Mouse (Mus musculus): ENCODE data around the gene Izumo4. TPM values are rescaled to one million over a fixed set of nuclear protein-coding genes. Genes with fewer than 3 reads are reported as not detected.

Izumo4 gene
- polyA plus RNA-seq, 2 experiments = 15.9 to 66.1 TPM

DNA sequence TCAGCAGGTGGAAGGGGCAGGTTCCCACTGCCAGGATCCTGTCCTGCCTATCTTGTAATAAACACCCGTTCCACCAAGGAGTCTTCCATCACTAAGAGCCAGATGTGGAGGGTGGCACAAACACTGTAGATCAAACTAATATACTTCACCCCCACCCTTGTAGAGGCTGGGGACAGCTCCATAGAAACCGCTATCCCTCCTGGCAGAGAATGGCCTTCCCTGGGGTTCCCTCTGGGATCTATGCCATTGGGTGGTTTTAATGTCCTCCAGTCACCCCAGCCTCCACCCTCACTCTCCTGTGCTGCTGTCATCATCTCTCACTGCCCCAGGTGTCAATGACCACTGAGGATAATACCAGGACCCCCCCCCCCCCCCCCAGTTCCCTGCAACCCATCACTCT, 31.5 kb upstream of the Izumo4 start:
- no peak overlapping the region for H3K4me2 ChIP-seq (replicated peaks; ENCODE audit: low read depth, low read length, severe bottlenecking)
- peaks cover 83% of the 10 kb centered on the region for H3K36me3 ChIP-seq (ENCODE audit: control insufficient read depth, insufficient read depth, low read length)
- no peak overlapping the region for H3K27ac ChIP-seq (replicated peaks; ENCODE audit: low read depth, low read length)
- ATAC-seq (ENCODE audit: low FRiP score, low read depth) (no peak), DNase-seq (ENCODE audit: low spot score) (no peak)
- WGBS = 85% methylated on average over 2 of the region's 2 CpGs
- TF ChIP-seq POLR2A (IDR thresholded peaks at IDR 0.05; ENCODE audit: borderline replicate concordance, extremely low read depth, insufficient read depth, insufficient read length) = no peak
- H3K4me3 ChIP-seq (replicated peaks; ENCODE audit: low read length) = no peak overlapping the region
- H3K9ac ChIP-seq (ENCODE audit: low read depth, low read length, severe bottlenecking) = no peak overlapping the region
- H3K9me3 ChIP-seq (ENCODE audit: control insufficient read depth, low read length) = no peaks in the 10 kb centered on the region
- no peaks in the 10 kb centered on the region for H3K27me3 ChIP-seq (ENCODE audit: control insufficient read depth, insufficient read depth, low read length)
- peaks cover 21% of the 10 kb centered on the region for H3K4me1 ChIP-seq (ENCODE audit: control insufficient read depth, insufficient read depth, low read length)

DNA sequence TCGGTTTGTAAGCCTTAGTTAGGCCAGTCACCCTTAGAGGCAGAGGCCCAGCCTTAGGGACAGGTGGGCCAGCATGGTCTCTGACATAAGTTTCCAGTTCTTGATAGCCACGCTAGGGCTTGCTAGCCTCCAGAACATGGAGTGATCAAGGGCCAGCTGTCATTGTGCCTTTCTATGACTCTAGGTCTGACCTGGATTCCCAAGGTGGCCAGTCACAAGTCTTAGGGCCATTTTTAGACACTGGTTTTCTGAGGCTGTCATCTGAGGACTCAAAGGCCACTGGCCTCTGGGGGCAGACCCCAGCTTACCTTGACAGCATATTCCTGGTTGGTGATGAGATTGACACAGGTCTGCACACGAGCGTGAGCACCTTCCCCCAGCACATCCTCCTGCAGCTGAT, 30.7 kb upstream of the Izumo4 start:
- Histone ChIP-seq H3K4me3 (replicated peaks; ENCODE audit: low read length) (no peak overlapping the region), H3K27me3 (ENCODE audit: control insufficient read depth, insufficient read depth, low read length) (no peaks in the 10 kb centered on the region), H3K4me1 (ENCODE audit: control insufficient read depth, insufficient read depth, low read length) (peaks cover 19% of the 10 kb centered on the region), H3K27ac (replicated peaks; ENCODE audit: low read depth, low read length) (no peak overlapping the region), H3K4me2 (replicated peaks; ENCODE audit: low read depth, low read length, severe bottlenecking) (no peak overlapping the region), H3K9me3 (ENCODE audit: control insufficient read depth, low read length) (no peaks in the 10 kb centered on the region), H3K9ac (ENCODE audit: low read depth, low read length, severe bottlenecking) (no peak overlapping the region), H3K36me3 (ENCODE audit: control insufficient read depth, insufficient read depth, low read length) (peaks cover 79% of the 10 kb centered on the region)
- ATAC-seq (ENCODE audit: low FRiP score, low read depth) = no peak
- no peak for DNase-seq (ENCODE audit: low spot score)
- TF ChIP-seq POLR2A (IDR thresholded peaks at IDR 0.05; ENCODE audit: borderline replicate concordance, extremely low read depth, insufficient read depth, insufficient read length) = no peak
- 90% methylated on average over 4 of the region's 4 CpGs for WGBS

DNA sequence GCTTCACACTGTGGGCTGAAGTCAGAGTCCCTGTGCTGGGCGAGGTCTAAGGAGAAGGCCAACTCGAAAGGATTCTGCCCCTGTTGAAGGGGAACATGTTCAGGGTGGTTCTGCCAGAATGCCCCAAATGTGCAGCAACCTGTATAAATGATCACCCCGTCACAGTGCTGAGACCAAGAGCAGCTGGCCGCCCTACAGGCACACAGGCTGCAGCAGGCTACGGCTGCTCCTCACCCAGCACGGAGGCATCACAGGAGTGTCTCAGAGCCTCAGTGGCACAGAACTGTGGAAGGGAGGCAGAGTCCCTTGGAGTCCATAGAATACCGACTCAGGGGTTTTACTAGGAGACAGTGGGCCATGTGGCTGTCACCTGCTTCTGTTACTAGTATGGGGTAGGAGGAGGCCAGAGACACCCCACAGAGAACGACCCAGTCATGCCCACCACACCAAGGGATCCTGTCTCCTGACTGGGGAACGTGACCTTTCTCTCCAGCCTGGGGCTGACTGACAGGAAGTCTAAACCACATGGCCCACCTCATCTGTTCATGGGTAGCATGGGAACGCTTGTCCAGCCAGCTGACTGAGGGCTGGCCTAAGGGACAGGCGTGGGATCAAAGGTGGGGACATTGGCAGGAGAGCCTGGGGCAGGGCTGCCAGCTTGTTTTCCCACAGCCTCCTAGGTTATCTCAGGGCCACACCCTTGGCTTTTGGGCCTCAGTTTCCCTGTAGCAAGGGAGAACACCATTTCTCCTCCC, 29.9 kb upstream of the Izumo4 start:
- 75% methylated on average over 11 of the region's 11 CpGs for WGBS
- Histone ChIP-seq H3K9me3 (ENCODE audit: control insufficient read depth, low read length) (no peaks in the 10 kb centered on the region), H3K36me3 (ENCODE audit: control insufficient read depth, insufficient read depth, low read length) (peaks cover 70% of the 10 kb centered on the region), H3K9ac (ENCODE audit: low read depth, low read length, severe bottlenecking) (no peak overlapping the region), H3K27me3 (ENCODE audit: control insufficient read depth, insufficient read depth, low read length) (no peaks in the 10 kb centered on the region), H3K27ac (replicated peaks; ENCODE audit: low read depth, low read length) (no peak overlapping the region), H3K4me2 (replicated peaks; ENCODE audit: low read depth, low read length, severe bottlenecking) (no peak overlapping the region), H3K4me3 (replicated peaks; ENCODE audit: low read length) (no peak overlapping the region), H3K4me1 (ENCODE audit: control insufficient read depth, insufficient read depth, low read length) (peaks cover 22% of the 10 kb centered on the region)
- no peak for TF ChIP-seq POLR2A (IDR thresholded peaks at IDR 0.05; ENCODE audit: borderline replicate concordance, extremely low read depth, insufficient read depth, insufficient read length)
- DNase-seq (ENCODE audit: low spot score) = no peak
- ATAC-seq (ENCODE audit: low FRiP score, low read depth) = no peak

DNA sequence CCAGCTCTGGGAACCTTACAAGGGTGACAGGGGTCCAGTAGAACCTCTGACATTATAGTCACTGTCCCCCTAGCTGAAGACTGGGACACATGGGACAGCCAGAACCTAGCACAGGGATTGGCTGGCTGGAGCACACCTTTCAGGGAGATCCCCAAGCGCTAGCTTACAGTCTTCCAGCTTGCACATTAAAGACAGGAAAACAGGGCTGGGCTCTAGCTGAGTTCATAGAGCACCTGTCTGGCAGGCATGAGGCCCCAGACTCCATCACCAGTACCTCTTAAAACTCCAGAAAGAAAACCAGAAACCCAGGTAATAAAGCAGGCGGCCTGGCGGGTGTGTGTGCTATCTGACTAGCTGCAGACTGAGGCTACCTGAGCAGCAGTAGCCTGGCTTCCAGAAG, 28.3 kb upstream of the Izumo4 start:
- Histone ChIP-seq H3K4me1 (ENCODE audit: control insufficient read depth, insufficient read depth, low read length) (peaks cover 38% of the 10 kb centered on the region), H3K9ac (ENCODE audit: low read depth, low read length, severe bottlenecking) (peak overlapping the region; percentile 92), H3K27me3 (ENCODE audit: control insufficient read depth, insufficient read depth, low read length) (no peaks in the 10 kb centered on the region), H3K9me3 (ENCODE audit: control insufficient read depth, low read length) (no peaks in the 10 kb centered on the region), H3K4me3 (replicated peaks; ENCODE audit: low read length) (peak overlapping the region; percentile 97), H3K36me3 (ENCODE audit: control insufficient read depth, insufficient read depth, low read length) (peaks cover 54% of the 10 kb centered on the region), H3K4me2 (replicated peaks; ENCODE audit: low read depth, low read length, severe bottlenecking) (peak overlapping the region; percentile 87), H3K27ac (replicated peaks; ENCODE audit: low read depth, low read length) (0 out of 2 replicates have a peak overlapping the region, but pooled peaks have one; percentile 19)
- ATAC-seq (ENCODE audit: low FRiP score, low read depth) (no peak), DNase-seq (ENCODE audit: low spot score) (no peak)
- 37% methylated on average over 3 of the region's 3 CpGs for WGBS
- no peak for TF ChIP-seq POLR2A (IDR thresholded peaks at IDR 0.05; ENCODE audit: borderline replicate concordance, extremely low read depth, insufficient read depth, insufficient read length)

DNA sequence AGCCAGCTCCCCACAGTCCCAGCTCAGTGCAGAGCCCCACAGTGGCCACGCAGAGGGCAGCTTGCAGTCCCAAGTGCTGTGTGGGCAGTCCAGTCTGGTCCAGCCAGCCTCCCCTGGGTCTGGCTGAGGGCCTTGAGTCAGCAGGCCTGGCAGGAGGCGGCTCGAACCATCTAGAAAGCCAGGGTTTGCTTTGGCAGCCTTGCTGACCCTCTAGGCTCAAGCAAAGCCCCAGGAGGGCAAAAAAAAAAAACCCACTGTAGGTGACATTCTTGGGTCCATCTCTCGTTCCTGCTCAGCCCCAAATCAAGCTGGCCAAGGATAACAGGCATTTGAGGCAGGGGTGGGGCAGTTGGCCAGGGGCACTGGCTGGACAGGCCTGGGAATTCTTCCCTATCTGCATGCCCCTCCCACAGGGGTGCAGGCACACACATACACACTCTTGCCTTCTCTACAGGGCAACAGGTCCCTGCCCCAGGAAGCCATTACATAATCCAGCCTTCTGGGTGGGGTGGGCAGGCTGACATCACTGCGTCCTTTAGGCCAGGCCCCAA, 27.7 kb upstream of the Izumo4 start:
- peak overlapping the region; percentile 87 for H3K4me2 ChIP-seq (replicated peaks; ENCODE audit: low read depth, low read length, severe bottlenecking)
- DNase-seq (ENCODE audit: low spot score) (no peak), ATAC-seq (ENCODE audit: low FRiP score, low read depth) (no peak)
- no peaks in the 10 kb centered on the region for H3K27me3 ChIP-seq (ENCODE audit: control insufficient read depth, insufficient read depth, low read length)
- peaks cover 49% of the 10 kb centered on the region for H3K36me3 ChIP-seq (ENCODE audit: control insufficient read depth, insufficient read depth, low read length)
- WGBS = 65% methylated on average over 5 of the region's 5 CpGs
- peaks cover 44% of the 10 kb centered on the region for H3K4me1 ChIP-seq (ENCODE audit: control insufficient read depth, insufficient read depth, low read length)
- H3K4me3 ChIP-seq (replicated peaks; ENCODE audit: low read length) = peak overlapping the region; percentile 97
- TF ChIP-seq POLR2A (IDR thresholded peaks at IDR 0.05; ENCODE audit: borderline replicate concordance, extremely low read depth, insufficient read depth, insufficient read length) = no peak
- no peaks in the 10 kb centered on the region for H3K9me3 ChIP-seq (ENCODE audit: control insufficient read depth, low read length)
- H3K27ac ChIP-seq (replicated peaks; ENCODE audit: low read depth, low read length) = 0 out of 2 replicates have a peak overlapping the region, but pooled peaks have one; percentile 19
- peak overlapping the region; percentile 92 for H3K9ac ChIP-seq (ENCODE audit: low read depth, low read length, severe bottlenecking)
